Mouse (Mus musculus) midbrain, embryonic 12.5 days (tissue): Measurements from ENCODE around the gene Dysf. TPM values are rescaled to one million over a fixed set of nuclear protein-coding genes. Genes with fewer than 3 reads are reported as not detected.

Experiments
- ATAC-seq: fragments of 200-750 bp; cut with Nextera tagmentation; 2 replicates; pipeline ENCODE4 v1.8.0; 2017; ENCODE audit warnings: low read depth, moderate TSS enrichment, moderate library complexity; ENCODE audit not compliant: low FRiP score
- H3K27ac ChIP-seq: fragments of 300-500 bp; sonication (generic); replicated peaks from 2 replicates; pipeline ENCODE4 v1.5.1; 2016; ENCODE audit warnings: mild to moderate bottlenecking
- H3K27me3 ChIP-seq: fragments of 300-500 bp; sonication (generic); 2 replicates; pipeline ENCODE4 v1.6.1; 2016; ENCODE audit warnings: mild to moderate bottlenecking
- H3K36me3 ChIP-seq: fragments of 300-500 bp; sonication (generic); 2 replicates; pipeline ENCODE4 v1.6.1; 2016
- H3K4me1 ChIP-seq: fragments of 300-500 bp; sonication (generic); 2 replicates; pipeline ENCODE4 v1.6.1; 2016
- H3K4me2 ChIP-seq: fragments of 300-500 bp; sonication (generic); replicated peaks from 2 replicates; pipeline ENCODE4 v1.6.1; 2016; ENCODE audit warnings: mild to moderate bottlenecking, moderate library complexity
- H3K4me3 ChIP-seq: fragments of 300-500 bp; sonication (generic); 2 replicates; pipeline ENCODE4 v1.5.1; 2016; ENCODE audit warnings: mild to moderate bottlenecking
- H3K9ac ChIP-seq: fragments of 300-500 bp; sonication (generic); replicated peaks from 2 replicates; pipeline ENCODE4 v1.6.1; 2016; ENCODE audit warnings: mild to moderate bottlenecking, moderate library complexity
- H3K9me3 ChIP-seq: fragments of 300-500 bp; sonication (generic); 2 replicates; pipeline ENCODE4 v1.6.1; 2016; ENCODE audit warnings: mild to moderate bottlenecking
- WGBS: fragments of 180-500 bp; shearing (Covaris S2); methylation state at CpG from one replicate; pipeline ENCODE4 v1.1.7; 2016; 5-methylcytosine and 5-hydroxymethylcytosine counted together
- polyA plus RNA-seq: library from polyadenylated mRNA; unstranded; fragments of >200 nt; fragmentation: Nextera tagmentation; extraction: Ambion mirVana; gene quantifications from 2 replicates; pipeline ENCODE4 v1.2.1, GENCODE M21; 2016

The Dysf gene
- polyA plus RNA-seq, 1 experiment from 2014 or later = 3.8 TPM

DNA sequence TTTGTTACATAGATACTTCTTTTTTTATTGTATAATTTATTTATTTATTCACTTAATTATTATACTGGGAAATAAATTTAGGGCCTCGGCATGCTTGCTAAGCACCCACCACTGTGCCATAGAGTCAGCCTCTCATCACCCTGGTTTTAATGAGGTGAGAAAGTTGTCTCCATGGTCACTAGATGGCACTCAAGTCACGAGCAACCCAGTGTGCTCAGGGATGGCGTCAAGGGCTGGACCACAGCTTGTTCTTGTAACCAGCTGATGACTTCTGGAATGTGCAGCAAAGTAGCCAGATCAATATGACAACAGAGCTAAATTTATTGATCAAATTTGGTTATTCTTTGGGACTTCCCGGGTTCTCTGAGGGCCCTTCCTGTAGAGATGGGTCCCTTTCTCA lies 85.1 kb downstream of the Dysf start:
- Histone ChIP-seq H3K27ac (no peak overlapping the region), H3K4me3 (no peak overlapping the region), H3K9ac (no peak overlapping the region), H3K36me3 (no peaks in the 10 kb centered on the region), H3K27me3 (no peaks in the 10 kb centered on the region; the same call in 1 of the 2 replicates), H3K4me1 (no peaks in the 10 kb centered on the region), H3K4me2 (no peak overlapping the region), H3K9me3 (no peaks in the 10 kb centered on the region)
- peak; percentile 57; the same call in 1 of the 2 replicates for ATAC-seq
- WGBS = 24% methylated on average over 4 of the region's 4 CpGs

DNA sequence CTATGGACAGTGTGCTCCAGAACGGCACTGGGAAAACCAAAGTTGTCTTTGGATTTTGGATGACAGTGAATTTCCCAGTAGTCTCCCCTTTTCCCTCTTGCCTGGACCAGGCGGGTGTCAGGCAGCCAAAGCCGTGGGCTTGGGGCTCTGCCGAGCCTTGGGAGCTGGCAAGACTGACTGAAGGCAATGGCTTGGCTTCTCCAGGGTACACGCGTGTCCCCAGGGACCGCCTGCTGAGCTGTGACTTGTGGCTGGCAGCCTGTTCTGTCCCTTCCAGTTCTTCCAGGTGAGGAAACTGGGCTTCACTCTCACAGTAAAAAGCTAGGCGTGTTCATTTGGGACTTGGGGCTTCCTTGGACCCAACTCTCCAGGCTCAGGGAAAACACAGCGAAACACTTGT lies 86.1 kb downstream of the Dysf start:
- ATAC-seq = no peak
- Histone ChIP-seq H3K9me3 (no peaks in the 10 kb centered on the region), H3K4me1 (no peaks in the 10 kb centered on the region), H3K27ac (no peak overlapping the region), H3K27me3 (no peaks in the 10 kb centered on the region; the same call in 1 of the 2 replicates), H3K36me3 (no peaks in the 10 kb centered on the region), H3K4me2 (no peak overlapping the region), H3K4me3 (no peak overlapping the region), H3K9ac (no peak overlapping the region)
- WGBS = 90% methylated on average over 9 of the region's 9 CpGs

DNA sequence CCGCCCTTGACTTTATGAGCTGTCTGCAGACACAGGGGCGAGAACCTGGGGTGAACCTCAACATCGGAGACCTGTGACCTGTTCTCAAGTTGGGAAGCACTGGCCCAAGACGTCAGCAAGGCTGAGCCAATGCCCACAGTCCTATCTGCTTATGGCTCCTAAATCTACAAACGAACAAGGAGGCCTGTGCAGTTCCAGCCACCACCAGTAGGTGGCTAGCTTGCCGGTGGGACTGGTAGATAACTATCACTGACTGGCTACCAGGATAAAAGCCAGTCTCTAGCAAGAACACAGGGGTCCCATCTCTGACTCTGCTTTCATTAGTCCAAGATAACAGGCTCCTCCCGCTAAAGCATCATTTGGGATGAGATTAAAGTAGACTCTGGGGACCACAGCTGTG lies 86.6 kb downstream of the Dysf start:
- no peaks in the 10 kb centered on the region for H3K4me1 ChIP-seq
- no peak overlapping the region for H3K4me2 ChIP-seq
- H3K4me3 ChIP-seq = no peak overlapping the region
- H3K36me3 ChIP-seq = no peaks in the 10 kb centered on the region
- no peaks in the 10 kb centered on the region; the same call in none of the 2 replicates for H3K27me3 ChIP-seq
- H3K9me3 ChIP-seq = no peaks in the 10 kb centered on the region
- no peak overlapping the region for H3K27ac ChIP-seq
- 30% methylated on average over 7 of the region's 7 CpGs for WGBS
- ATAC-seq = no peak
- no peak overlapping the region for H3K9ac ChIP-seq

DNA sequence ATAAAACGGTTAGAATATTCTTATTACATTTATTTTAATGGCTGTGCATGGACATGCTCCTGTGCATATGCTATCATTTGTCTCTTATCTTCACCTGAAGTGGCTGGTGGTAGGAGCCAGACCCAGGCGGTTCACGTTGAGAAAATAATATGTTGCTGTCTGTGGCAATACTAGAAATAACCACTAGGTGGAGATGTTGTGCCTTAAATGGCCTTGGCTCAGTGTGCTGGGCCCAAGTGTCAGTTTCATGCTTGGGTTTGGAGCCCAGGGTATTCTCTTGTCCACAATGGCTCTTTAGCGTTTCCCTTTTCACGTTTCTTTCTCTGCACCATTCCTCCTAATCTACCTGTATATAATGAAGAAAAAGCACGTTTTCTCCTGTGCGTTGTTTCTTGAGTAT lies 87.5 kb downstream of the Dysf start:
- 14% methylated on average over 7 of the region's 7 CpGs for WGBS
- no peaks in the 10 kb centered on the region for H3K9me3 ChIP-seq
- H3K4me3 ChIP-seq = no peak overlapping the region
- no peak overlapping the region for H3K9ac ChIP-seq
- H3K4me2 ChIP-seq = no peak overlapping the region
- no peak overlapping the region for H3K27ac ChIP-seq
- H3K27me3 ChIP-seq = peaks cover 3% of the 10 kb centered on the region
- H3K4me1 ChIP-seq = no peaks in the 10 kb centered on the region
- no peaks in the 10 kb centered on the region for H3K36me3 ChIP-seq
- peak; percentile 59 for ATAC-seq

DNA sequence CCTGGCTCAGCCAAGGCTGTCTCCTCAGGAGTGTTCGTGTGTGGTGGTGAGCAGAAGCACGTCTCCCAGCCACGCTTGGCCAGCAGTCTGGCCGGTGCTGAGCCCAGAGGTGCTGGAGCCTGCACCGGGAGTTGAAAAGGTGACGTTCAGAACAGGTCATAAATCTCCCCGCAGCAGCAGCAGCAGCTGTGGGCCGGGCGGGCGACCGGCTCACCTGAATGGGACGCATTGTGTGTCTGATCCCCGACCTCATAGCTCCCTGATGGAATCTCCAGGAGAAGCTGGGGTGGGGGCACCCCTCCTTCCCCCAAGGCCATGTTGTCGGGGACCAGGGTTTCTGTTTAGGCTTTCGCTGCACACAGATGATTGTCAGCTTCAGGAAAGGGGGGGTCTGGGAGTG lies 93.6 kb downstream of the Dysf start:
- Histone ChIP-seq H3K9me3 (no peaks in the 10 kb centered on the region), H3K4me3 (no peak overlapping the region), H3K27me3 (peaks cover 47% of the 10 kb centered on the region), H3K4me2 (no peak overlapping the region), H3K4me1 (peaks cover 17% of the 10 kb centered on the region), H3K36me3 (no peaks in the 10 kb centered on the region), H3K27ac (no peak overlapping the region), H3K9ac (no peak overlapping the region)
- 75% methylated on average over 15 of the region's 15 CpGs for WGBS
- ATAC-seq = no peak

DNA sequence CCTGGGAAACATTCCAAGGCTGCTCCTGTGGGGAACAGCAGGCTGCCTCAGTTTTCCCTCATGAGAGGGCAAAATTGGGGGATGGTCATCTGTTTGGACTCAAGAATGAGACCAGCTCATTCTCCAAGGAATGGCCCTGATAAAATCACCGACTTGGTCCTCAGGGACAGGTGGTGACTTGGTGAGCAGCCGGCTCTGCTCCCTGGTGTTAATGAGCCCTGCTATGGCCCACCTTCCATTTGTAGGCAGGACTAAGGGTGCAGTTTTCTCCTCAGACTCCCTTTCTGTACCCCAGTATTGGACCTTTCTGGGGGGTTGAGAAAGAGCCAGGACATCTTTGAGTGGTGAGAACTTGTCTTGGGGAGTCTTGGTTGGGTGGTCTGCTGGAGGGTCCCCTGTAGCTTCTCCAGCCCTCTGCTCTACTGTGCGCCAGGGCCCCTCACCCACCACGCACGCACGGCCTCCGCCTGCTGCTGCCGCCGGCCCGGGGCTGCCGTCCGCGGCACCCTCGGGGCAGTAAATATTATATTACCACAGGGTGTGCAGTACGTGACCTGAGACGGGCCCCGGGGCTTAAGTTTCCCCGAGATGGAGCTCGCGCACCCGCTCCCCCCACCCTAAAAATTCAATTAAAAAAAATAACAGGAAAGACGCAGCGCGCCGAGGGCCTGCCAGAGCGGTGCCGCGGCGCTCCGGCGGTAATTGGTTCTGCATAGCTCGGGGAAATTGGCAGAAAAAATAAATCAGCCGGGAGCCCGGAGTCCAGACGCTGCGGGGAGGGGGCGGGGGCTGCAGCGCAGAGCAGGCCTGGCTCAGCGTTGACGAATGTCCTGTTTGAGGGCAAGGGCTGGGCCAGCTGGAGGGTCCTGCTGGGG lies 97.0 kb downstream of the Dysf start:
- Histone ChIP-seq H3K36me3 (no peaks in the 10 kb centered on the region), H3K4me3 (peak overlapping the region; percentile 36), H3K27ac (peak overlapping the region; percentile 56), H3K9ac (peak overlapping the region; percentile 29; the same call in 1 of the 2 replicates), H3K9me3 (no peaks in the 10 kb centered on the region), H3K27me3 (peaks cover 57% of the 10 kb centered on the region), H3K4me1 (peaks cover 17% of the 10 kb centered on the region), H3K4me2 (peak overlapping the region; percentile 59)
- WGBS = under 1% methylated on average over 40 of the region's 40 CpGs
- ATAC-seq = peak; percentile 87

DNA sequence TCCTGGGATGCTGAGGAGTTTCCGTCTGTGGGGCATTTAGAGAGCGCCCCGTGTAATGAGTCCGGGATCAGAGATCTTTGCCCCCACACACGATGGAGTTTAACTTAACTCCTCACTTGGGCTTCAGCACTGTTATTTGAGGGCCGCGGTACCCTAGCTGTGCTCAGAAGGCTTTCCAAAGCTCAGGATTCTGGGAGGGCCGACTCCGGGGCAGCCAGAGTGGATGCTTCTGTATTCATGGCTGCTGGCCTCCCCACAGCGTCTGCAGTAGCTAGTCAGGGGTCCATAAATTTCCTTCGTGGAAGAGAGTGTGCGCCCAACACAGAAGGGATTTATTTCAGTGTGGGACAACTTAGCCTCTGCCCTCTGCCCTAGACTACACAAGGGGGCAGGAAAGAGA lies 97.7 kb downstream of the Dysf start:
- H3K27me3 ChIP-seq = peaks cover 51% of the 10 kb centered on the region
- peak overlapping the region; percentile 56 for H3K27ac ChIP-seq
- H3K4me1 ChIP-seq = peaks cover 17% of the 10 kb centered on the region
- H3K36me3 ChIP-seq = no peaks in the 10 kb centered on the region
- ATAC-seq = peak; percentile 35
- H3K4me2 ChIP-seq = peak overlapping the region; percentile 59
- peak overlapping the region; percentile 36 for H3K4me3 ChIP-seq
- no peak overlapping the region; the same call in 1 of the 2 replicates for H3K9ac ChIP-seq
- no peaks in the 10 kb centered on the region for H3K9me3 ChIP-seq
- WGBS = 7% methylated on average over 12 of the region's 12 CpGs

DNA sequence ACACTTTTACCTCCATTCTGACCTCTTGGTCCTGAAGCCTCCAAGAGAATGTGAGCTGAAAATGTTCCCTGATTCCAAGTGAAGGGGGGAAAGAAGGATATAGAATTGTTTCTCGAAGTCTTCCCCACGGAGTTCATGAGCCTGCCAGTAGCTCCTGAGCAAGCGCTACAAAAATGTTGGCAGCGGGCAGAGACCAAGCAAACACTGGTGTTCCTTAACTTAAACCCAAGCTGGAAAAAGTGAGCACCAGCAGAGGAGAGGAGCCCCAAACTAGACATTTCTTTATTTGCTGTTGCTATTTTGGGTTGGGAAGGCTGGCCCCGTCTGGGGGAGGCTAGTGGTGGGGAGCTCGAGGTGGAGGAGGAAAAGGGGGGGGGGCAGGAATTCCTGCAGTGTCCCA lies 102.0 kb downstream of the Dysf start:
- Histone ChIP-seq H3K36me3 (no peaks in the 10 kb centered on the region), H3K4me3 (no peak overlapping the region), H3K27me3 (peaks cover 20% of the 10 kb centered on the region), H3K9ac (no peak overlapping the region), H3K4me2 (no peak overlapping the region), H3K27ac (no peak overlapping the region), H3K9me3 (no peaks in the 10 kb centered on the region), H3K4me1 (peaks cover 10% of the 10 kb centered on the region)
- WGBS = 77% methylated on average over 6 of the region's 6 CpGs
- no peak for ATAC-seq

DNA sequence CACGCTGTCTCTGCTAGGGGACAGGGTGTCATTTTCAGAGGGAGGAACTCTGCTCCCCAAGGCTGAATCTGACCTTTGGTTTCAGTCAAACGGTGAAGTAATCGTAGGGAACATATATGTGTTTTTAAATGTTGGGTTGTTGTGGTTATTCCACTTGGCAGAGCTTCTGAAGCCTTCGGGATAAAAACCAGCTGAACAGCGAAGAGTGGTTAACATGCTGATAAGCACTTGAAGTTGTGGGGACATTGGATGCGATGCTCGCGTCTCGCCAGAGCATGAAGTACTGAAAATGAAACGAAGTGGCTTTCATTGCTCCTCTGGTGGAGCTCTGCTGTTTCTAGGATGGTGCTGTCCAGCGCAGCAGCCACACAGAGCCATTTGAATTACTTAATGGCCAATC lies 102.7 kb downstream of the Dysf start:
- Histone ChIP-seq H3K36me3 (no peaks in the 10 kb centered on the region), H3K4me2 (no peak overlapping the region), H3K27ac (no peak overlapping the region), H3K4me1 (peaks cover 5% of the 10 kb centered on the region), H3K4me3 (no peak overlapping the region), H3K27me3 (peaks cover 19% of the 10 kb centered on the region), H3K9ac (no peak overlapping the region), H3K9me3 (no peaks in the 10 kb centered on the region)
- no peak for ATAC-seq
- whole genome bisulfite sequencing = 90% methylated on average over 11 of the region's 11 CpGs

DNA sequence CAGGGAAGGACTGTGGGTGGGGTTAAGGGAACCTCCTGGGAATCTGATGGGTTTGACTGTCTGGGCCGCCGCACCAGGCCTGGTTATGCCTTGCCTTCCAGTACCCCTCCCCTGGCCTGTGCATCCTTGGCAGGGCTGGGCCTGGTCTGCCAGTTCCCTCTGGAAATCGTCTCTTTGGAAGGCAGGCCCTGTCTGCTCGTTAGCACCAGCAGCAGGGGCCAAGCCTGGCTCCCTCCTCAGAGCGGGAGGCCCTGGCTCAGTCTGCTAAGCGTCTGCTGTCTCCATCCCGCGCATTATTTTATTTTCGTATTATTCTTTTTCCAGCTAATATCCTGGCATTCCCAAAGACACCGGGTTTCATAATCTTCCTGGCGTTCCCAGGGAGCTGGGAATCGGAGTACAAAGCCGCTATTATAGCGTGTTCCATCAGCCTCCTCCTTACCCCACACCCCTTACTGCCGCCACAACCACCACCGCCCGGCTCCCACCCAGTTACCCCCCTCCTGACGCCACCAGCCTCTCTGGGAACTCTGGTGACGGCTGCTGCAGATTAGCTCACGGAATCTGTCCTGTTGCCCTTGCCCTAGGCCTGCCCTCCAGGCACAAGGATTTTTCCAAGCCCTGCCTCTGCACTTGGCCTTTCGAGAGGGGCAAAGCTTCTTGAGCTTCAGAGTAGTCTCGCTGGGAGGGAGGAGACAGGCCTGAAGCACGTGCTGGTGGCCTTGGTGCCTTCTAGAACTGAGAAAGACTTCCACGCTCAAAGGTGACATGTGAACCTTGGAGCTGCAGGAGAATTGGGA lies 111.5 kb downstream of the Dysf start:
- no peaks in the 10 kb centered on the region for H3K36me3 ChIP-seq
- H3K4me2 ChIP-seq = no peak overlapping the region
- ATAC-seq = no peak
- H3K4me3 ChIP-seq = no peak overlapping the region
- 0 out of 2 replicates have a peak overlapping the region, but pooled peaks have one; percentile 15 for H3K27ac ChIP-seq
- no peak overlapping the region for H3K9ac ChIP-seq
- 64% methylated on average over 24 of the region's 24 CpGs for WGBS
- 0 out of 2 replicates have a peak, but pooled peaks cover 3% of the 10 kb centered on the region for H3K4me1 ChIP-seq
- no peaks in the 10 kb centered on the region for H3K9me3 ChIP-seq
- no peaks in the 10 kb centered on the region for H3K27me3 ChIP-seq

DNA sequence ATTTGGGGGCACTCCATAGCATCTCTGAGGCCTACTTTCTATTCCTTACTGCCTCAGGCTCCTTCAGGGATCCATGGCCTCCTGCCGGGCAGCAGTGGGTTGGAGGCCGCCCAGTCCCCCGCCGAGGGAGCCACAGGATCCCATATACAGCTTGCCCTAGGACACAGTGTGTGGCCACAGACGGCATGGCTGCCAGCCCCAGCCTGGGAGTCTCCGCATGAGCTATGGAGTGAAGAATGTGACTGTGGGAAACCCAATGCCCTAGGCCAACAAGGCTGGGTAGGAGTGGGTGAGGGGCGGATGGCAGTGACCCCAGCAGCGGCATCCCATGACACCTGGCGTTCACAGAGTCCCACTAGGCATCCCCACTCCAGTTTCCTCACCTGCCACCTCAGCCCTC lies 116.2 kb downstream of the Dysf start:
- Histone ChIP-seq H3K9me3 (no peaks in the 10 kb centered on the region), H3K4me1 (0 out of 2 replicates have a peak, but pooled peaks cover 3% of the 10 kb centered on the region), H3K4me3 (no peak overlapping the region), H3K4me2 (no peak overlapping the region), H3K9ac (no peak overlapping the region), H3K27ac (no peak overlapping the region), H3K27me3 (no peaks in the 10 kb centered on the region), H3K36me3 (no peaks in the 10 kb centered on the region)
- WGBS = 82% methylated on average over 9 of the region's 9 CpGs
- no peak for ATAC-seq

DNA sequence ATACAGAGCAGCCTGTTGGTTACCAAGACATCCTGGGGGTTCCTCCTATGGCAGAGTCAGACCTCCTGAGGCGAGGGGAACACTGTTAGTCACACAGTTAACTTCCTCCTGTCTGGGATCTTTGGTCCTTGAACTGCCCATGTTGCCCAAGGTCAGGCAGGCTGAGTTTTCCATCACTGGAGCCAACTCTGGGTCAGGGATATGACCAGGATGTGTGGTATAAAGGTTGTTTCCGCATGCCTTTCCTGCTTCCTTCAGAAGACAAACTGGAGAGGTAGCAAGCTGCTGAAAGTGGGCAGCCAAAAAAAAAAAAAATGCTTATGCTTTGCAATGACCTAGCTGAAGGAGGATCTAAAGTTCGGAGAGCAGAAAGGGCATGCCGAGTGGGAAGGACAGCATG lies 116.7 kb downstream of the Dysf start:
- Histone ChIP-seq H3K9ac (no peak overlapping the region), H3K36me3 (no peaks in the 10 kb centered on the region), H3K9me3 (no peaks in the 10 kb centered on the region), H3K27me3 (no peaks in the 10 kb centered on the region), H3K4me1 (0 out of 2 replicates have a peak, but pooled peaks cover 2% of the 10 kb centered on the region), H3K4me3 (no peak overlapping the region), H3K27ac (no peak overlapping the region), H3K4me2 (no peak overlapping the region)
- WGBS = 75% methylated on average over 4 of the region's 4 CpGs
- no peak for ATAC-seq
